Mouse (Mus musculus) induced T-regulatory cell, adult 2 months (primary cell): ENCODE measurements around the gene Ror1.
A peak's percentile ranks its signal among the peaks of the same experiment; 100 is the strongest.

Experiments used
- DNase-seq: peaks from one replicate; pipeline ENCODE4 v3.0.0-alpha.2; 2012; ENCODE audit warnings: low read depth

Ror1 gene

DNA sequence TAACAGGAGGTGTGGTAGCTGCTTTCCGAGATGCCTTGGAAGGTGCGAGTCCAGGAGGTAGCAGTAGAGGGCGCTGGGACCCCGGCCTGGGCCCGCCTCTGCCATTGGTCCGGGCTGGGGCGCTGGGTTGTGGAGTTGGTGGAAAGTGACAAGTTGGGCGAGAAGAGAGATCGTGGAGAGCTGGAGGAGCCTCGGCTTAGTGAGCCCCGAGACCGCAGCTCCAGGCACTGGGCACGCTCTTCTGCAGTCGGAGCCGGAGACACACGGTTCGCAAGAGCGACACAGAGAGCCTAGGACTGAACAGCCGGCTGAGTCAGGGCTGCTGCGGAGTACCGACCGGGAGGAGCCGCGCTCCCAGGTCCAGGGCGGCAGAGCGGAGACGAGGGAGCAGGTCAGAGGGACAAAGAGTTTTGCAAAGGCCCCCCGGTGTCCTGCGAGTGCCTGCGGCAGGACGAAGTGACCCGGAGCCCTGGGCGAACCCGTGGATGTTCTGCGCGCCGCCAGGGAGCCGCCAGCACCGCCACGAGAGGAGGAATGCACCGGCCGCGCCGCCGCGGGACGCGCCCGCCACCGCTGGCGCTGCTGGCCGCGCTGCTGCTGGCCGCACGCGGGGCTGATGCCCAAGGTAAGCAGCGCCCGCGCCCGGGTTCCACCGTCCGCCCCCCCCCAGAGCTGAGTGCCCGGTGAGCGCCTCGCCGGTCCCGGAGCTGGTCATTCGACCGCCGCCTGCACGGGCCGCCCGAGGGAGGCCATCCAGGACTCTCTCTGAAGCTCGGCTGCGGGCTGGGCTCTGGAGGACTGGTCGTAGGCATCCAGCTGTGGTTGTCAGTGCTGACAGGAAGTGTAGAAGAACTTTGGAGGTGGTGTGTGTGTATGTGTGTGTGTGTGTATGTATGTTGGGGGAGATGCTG is at the start of gene Ror1:
Gene Ror1, plus strand, starts transcription at position 107 of the 911 bp plus-strand sequence.
- peak; percentile 39 for DNase-seq

DNA sequence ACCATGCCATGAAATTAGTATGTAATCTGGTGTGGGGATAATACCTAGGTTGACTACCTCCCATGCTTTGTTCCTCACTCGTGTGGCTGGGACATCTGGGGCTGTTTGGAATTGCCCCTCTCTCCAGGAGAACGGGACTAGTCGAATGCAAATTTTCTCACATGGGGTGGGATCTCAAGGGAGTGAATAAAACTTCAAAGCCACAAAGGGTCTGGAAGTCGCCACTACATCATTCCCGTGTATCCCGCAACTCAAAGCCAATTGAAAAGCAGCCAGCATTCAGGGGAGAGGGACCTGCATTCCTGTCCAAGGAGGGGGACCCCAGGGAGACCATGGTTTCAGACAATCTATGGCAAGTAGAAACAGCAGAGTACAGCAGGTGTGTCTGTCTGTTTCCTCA is 48.5 kb upstream of the Ror1 start:
- no peak for DNase-seq

DNA sequence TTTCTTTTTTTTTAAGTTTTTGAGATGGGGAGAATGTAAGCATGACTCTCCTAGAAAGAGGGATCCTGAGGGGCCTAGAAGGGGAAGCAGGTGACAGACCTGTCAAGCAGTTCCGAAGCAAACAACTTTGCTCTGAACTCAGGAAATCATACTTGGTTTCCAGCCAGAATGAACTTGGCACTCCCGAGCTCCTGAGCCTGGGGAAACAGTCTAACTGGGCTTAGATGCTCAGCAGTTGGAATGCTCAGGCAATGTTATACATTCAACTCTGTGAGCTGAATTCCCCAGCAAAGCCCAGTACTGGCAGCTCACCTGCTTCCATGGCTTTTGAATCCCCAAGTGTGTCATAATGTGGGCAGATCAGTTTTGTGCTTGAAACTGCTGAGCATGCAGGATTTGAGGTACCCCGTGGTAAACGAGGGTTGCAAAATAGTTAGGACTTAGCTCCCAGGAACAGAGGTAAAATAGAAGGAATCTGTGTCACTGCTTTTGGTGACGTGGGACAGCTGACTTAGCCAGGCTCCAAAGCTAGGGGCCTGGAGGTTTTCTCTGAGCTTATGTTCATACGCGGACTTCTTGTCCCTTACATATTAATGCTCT is 47.1 kb upstream of the Ror1 start:
- DNase-seq, result no peak

DNA sequence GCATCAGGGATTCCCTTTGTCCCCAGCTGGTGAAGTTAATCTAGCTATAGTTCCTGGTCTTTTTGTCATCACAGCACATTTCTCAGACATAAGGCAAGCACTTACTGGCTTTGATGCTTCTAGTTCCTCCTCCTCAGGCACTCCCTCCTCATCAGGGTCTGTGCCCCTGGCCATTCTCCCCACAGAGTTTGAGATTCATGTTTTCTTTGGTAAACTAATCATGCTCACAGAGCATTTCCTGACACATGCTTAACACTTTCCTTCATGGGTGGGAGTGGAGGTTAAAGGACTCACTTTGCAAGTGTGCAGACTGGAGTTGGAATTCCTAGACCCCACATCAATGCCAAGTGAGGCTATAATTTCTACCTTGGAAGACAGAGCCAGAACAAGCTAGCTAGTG is 43.8 kb upstream of the Ror1 start:
- no peak for DNase-seq

DNA sequence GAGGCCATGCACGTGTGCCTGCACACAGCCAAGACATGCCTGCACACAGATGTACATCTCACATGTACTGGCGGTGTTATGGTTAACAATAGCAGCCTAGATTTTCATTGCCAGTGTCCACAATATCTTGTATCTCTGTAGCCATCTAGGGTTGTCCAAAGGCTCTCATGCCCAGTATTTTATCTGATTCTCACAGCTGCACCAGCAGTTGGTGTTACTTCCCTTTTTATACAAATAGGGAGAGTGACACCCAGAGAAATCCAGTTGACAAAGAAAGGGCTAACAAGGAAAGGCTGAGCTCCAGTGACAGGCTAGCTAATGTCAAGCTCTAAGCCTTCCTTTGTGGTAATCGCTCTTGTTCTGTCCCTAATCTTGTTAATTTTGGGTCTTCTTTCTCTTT is 43.3 kb upstream of the Ror1 start:
- no peak for DNase-seq

DNA sequence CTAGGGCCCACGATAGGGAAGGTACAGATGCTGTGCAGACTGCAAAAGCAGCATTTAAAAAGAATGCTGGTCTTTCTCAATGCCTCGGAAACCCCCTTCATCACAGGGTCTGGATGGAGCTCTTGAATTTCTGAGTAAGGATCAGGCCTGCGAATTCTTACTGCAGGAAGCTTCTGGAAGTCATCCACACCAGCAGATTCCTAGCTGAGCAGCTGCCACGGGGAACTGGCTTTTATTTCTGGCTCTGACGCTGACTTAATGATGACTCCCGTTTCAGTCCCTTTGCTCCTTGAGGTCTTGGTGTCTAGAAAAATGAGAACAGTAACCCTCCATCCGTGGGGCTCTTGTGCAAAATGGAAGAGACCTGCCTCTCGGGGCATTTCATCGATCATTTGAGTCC is 39.5 kb upstream of the Ror1 start:
- no peak for DNase-seq

DNA sequence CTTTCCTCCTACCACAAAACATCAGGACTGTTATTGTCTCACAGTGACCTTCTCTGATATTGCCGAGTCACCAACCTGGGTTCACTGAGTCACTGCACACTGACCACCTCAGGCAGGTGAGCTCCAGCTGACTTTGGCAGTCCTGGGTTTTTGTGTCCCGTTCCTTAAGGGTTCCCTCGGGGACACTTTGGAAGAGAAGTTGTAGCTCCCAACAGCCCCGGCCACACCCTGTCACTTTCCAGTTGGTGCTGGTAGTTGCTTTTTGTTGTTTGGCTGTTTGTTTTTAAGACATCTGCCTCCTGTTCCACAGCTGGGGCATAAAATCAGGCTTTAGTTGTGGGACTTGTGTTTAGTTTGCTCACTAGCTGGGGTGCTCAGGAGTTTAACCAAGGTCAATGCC is 39.1 kb upstream of the Ror1 start:
- no peak for DNase-seq

DNA sequence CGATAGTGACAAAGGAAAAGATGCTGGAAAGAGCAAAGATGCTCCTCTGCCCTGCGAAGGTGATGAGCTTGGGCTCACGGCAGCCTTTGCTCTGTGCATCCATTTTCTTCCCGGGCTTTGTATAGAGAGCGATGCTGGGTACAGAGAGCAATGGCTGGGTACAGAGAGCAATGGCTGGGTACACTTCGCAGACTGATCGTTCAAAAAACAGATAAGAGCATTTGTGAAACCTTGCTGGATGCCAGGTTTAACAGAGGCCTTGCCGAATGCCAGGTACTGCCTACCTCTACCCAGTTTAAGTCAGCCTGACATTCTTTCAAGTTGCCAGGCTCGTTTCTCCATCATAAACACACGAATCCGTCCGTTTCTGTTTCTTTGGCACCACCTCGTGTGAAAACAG is 38.2 kb upstream of the Ror1 start:
- DNase-seq, result no peak

DNA sequence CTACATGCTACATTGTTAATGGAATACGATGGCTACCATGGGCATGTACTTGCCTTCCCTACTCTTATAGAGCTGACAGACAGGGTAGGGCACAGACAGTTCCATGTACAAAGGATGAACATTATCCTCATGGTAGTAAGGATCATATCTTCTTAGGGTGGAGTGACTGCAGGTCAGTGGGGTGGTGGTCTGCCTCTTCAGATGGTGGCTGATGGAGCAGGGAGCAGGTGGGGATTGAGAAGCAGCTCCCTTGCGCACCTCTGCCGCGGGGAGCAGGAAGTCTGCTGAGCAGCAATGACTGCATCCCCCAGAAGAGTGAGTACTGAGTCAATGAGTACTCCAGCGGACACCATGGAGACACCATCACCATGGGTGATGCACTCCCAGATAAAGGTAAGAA is 37.0 kb upstream of the Ror1 start:
- DNase-seq, result no peak

DNA sequence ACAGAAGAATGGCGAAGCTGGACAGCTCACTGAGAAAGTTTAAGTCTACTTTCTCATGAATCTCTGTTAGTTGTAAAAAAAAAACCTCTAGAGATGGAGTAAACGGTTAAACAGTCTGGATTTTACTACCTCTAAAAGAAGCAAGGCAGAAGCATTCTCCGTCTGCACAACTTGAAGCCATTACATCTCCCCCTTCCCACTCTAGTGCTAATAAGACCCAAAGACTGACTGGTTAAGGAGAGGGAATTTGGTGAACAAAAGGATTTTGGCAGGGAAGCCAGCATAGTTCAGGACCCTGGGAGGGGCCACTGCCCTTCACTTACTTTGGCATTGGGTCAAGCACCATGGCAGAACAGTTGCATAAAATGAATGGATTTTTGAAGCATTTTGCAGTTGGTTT is 35.8 kb upstream of the Ror1 start:
- DNase-seq, result no peak

DNA sequence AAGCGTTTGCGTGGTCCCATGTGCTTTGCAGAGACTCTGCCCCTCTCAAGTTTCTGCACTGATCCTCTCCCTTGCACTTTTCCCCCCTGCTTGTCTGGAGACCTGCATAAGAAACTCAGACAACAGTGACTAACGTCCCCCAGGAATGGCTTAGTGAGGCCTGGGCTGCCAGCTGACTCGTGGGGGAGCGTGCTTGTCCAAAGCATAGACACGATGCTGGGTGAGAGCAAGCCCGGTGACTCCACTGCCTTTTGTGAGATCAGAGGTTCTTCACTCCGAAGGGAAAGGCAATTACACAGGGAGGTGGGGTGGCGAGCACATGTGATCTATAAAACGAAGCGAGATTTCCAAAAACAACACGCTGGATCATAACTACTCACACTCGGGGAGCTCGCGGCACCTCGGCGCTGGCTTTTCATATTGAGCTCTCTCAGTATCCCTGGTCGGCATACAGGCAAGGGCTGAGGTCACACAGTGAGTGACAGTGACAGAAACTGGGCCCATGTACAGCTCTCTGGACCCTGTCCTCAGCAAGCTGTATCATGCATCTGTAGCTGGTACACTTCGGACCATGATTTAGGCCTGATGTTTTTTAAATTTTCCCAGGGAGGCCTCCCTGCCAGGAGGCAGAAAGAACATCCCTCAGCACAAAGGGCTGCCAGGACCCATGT is 34.1 kb upstream of the Ror1 start:
- no peak for DNase-seq

DNA sequence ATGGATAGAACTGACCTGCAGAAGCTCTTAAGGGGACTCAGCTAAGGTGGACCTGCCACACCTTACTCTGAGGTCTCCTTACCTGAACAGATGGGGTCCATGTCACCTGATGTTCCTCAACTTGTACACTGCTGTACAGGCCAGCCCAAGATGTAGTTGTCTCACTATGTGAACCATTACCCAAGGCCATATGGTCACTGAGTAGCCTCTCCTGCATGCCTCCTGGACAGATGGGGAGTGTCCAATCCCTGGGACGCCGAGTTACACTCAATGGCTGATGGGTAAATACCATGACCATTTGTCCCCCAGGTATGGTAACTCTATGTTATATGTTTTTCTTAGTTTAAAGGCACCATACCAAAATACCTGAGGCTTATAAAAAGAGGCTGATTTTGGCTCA is 29.9 kb upstream of the Ror1 start:
- no peak for DNase-seq

DNA sequence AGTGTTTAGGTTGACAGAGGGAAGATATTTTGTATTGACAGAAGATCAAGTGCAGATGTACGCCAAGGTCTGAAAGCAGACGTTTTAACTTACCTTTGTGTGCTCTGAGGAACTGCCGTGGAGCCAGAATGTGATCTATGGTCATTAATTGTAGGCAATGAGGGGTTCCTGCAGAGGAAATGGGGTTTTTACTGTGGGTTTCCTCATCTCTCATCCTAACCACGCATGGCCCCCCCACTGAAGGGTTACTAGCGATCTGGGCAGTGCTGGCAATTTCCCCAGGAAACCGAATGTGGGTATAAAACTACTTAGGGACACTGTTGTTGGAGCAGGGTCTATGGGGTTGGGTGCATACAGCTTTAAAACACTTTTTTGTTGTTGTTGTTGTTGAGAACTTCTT is 25.5 kb upstream of the Ror1 start:
- DNase-seq, result no peak

DNA sequence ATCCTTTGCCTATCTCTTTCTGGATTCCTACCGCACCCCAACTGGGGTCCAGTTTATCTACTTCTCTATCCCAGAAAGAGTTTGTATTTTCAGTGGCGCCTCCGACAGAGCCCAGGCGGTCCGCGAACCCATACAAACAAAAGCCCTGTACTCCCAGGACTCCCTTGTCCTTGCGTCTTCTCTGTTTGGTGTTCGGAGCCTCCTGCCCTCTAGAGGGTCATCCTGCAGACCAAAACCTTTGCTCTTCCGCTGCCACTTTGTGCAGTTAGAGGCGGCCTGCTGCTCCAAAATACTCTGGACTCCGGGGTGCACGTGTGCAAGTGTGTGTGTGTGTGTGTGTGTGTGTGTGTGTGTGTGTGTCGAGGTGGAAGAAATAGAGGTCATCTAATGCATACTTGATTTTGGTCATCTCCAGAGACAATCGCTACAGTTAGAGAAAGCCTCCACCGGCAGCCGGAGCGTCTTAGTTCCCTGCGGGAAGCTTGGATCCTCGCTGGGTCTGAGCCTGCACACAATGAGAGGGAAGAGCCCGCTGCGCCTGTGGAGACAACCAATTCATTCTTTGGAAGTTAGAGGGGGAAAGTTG is 1.1 kb downstream of the Ror1 start:
- no peak for DNase-seq

DNA sequence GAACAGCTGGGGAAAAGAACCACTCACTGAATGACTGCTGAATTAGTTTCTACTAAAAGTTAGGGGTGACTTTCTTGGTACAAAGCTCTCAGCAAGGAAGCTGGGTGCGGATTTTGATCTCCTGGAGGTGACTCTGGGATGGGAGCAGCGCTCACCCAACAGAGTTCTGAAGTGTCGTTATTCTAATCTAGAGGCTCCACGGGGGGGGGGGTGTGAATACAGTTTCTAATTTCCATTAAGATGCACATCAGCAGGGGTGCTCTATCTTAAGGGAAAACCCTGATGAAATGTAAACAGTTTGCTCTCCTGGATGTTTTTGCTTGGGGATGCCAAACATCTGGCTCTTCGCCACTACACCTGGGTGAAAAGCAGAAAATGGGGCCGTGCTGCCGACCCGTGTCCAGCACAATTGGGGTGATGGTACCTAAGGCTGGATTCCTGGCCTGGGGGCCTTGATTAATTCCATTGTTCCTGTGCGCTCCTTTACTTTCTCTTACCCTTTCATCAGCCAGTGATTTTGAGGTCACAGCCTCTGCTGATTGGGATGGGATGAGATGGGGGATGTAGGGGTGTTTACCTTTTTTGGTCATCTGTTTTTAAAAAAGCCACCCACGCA is 1.9 kb downstream of the Ror1 start:
- DNase-seq, result no peak

DNA sequence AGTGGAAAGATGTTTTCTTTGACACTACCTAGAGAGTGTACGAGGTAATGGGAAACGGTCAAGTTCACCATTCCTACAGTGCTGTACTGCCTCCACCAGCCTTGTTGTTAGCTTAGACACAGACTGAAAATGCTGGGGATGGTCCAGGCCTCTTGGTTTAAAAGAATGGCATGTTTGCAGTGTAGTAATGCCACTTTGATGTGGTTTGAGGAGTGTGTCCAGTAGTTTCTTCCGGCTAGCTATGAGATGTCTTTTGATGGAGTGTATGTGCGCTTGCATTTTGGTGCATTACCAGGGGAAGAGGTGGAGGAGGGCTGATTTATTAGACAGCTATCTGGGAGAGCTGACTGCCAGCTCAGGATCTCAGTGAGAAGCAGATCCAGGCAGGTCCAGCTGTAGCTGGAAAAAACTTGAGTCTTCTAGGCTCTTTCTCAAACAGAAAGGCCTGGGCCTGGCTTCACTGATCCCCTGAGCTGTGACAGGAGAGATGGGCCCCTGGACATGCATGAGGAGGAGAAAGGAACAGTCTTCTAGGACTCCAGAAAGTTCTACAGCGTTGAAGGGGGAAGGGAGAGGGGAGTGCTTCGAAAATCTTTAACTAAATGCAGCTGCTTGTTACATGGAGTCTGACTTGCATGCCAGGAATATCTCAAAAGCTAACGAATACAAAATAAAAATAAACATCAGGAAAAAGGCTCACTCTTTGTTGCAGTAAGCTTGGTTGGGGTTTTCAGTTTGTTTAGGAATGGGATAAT is 5.7 kb downstream of the Ror1 start:
- DNase-seq, result no peak

DNA sequence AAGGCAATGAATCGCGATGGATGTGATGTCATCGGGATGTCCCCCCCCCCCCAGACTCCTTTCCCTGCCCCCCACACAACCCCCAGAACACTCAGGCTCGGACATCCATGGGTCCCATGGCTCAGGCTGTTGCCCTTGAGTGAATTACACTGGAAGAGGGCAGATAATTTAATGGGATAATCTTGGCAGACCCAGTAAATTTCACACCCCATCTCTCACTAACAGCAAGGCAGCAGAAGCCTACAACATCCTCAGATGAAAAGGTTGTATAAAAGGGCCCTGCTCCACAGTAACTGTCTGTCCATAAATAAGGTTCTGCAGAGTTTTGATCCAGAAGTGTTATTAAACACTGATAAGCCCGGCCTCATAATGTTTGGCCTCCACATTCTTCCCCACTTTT is 6.3 kb downstream of the Ror1 start:
- no peak for DNase-seq

DNA sequence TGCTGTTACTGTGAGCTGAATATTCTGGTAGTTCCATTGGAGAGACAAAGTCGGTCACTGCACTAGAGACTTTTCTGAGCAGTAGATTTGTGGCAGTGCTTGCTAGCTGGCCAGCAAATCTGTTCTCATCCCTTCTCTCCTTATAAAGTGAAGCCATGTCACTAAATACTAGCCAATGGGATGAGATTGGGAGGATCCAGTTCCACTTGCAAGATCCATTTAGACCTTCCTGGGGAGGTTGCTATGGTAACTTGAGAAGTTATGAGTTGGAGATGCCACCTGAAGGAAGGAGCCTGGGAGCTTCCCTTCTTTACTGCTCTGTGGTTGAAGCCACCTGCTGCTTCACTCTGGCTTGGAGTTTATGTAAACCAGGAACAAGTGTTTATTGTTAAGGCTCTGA is 8.7 kb downstream of the Ror1 start:
- DNase-seq, result no peak

DNA sequence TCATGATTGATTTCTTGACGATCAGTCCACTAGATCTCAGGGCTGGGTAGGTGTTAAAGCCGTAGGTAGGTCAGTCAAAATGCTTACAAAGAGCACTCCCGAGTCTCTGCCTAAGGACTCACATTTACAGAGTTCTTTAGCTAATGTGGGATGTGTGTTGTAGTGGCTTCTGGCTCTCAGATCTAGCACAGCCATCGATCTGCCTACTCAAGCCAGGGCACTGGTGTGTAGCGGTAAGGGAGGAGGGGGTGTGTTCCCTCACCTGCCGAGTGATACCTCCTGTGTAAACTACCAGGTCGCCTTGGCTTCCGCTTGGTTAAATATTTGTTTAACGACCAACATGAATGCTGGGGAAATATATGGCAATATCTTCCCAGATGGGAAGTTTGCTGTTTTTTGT is 12.0 kb downstream of the Ror1 start:
- DNase-seq, result no peak

DNA sequence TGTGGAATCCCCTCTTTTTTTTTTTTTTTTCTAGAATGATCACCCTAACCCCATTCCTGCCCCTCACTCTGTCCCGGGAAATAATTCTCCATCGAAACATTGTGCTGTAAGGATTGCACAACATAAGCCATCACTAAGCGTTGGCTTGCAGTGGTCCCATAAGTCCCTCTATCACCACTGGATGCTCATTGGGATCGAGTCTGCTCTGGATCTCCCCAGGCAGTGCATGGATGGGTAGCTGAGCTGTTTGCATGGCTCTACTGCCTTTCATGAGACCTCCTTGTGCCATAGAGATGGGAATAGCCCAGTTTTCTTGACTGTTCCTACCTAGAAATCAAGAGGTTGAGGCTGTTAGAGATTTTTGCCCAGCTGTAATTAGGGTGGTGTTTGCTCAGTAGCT is 13.0 kb downstream of the Ror1 start:
- DNase-seq, result no peak

DNA sequence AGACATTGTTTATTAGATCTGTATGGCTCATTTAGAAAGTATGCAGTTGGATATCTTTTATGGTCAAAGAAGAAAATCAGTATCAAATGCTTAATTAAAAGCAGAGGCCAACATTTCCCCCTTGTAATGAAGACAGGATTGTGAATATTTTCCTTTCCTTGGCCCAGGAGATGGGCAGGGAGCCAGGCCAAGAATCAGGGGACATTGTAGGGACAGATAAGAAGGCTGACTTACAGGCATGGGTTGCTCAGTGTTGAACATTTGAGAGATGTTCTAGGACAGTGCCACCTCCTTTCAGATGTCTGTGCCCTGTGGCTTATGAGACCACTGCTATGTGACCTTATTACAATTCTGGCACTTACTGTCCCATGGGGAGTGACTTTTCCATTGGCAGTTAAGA is 18.6 kb downstream of the Ror1 start:
- DNase-seq, result no peak

DNA sequence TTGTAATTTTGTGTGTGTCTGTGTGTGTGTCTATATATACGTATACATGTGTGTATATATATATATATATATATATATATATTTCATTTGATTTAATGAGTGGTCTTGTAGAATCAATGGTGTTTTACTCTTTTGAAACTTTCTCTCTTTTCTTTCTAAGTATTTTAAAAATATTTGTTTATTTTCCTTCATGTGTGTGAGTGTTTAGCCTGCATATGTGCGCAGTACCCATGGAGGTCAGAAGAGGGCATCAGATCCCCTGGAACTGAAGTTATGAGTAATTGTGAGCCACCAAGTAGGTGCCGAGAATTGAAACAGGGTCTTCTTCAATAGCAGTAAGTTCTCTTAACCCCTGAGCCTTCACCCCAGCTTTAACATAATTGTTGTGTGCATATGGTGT is 20.8 kb downstream of the Ror1 start:
- no peak for DNase-seq
